Mouse (Mus musculus) intestine, embryonic 14.5 days (tissue): Measurements from ENCODE around the gene Zfand5. TPM values are rescaled to one million over a fixed set of nuclear protein-coding genes. Genes with fewer than 3 reads are reported as not detected.

ENCODE experiments used
- polyA plus RNA-seq: library from polyadenylated mRNA; unstranded; fragments of >200 nt; fragmentation: Nextera tagmentation; extraction: Ambion mirVana; gene quantifications from 2 replicates; pipeline ENCODE4 v1.2.1, GENCODE M21; 2014

The Zfand5 gene
- polyA plus RNA-seq, 1 experiment from 2014 or later, result 97.7 TPM

Other genes starting within 250 kb of the Zfand5 start
- 0.23 and 0.57 TPM in 2 replicates for gene Gda, start 201.2 kb downstream of the Zfand5 start, polyA plus RNA-seq